13 mouse cellular contexts compared by ENCODE assay signal in the genomic region with DNA sequence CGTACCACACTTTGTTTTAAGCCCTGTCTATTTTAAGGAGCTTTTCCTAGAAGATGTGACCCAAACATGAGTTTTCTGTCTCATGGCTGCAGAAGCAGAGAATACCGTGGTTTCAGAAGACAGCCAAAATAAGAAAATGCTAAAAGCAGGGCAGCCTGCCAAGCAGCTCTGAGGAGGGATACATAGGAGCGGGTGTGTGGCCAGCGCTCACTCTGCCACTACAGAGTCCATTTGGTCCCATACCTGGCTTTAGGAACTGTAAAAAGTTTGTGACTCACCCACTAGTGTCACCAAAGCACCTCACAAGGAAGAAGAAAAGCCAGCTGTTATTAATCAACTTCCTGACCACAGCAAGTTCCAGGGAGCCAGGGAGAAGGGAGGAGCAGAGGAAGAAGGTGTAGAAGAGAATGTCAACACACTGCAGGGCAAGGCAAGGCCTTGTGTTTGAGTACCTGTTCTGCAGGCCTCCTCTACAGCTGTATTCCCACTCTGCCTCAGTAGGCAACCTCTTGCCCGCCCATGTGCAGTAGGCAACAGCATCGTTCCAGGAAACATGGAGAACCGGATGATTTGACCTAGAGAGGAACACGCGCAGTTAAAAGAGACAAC. TPM values are rescaled to one million over a fixed set of nuclear protein-coding genes. Genes with fewer than 3 reads are reported as not detected.
DNase-seq lines count a peak whose midpoint lies in the region; ATAC-seq and TF ChIP-seq lines count a peak whose summit lies in the region.
"Had no signal": no experiment of that assay in that cellular context is flagged by ENCODE, and none has a peak within 500 bp of the region (broad histone marks: within the 10 kb centered on the region; RNA-seq: fewer than 3 reads in every experiment).

No protein-coding gene starts in this region.

- no peak overlapping the region for H3K4me3 ChIP-seq in hindbrain, postnatal 0 days (ENCODE audit: low read length)
- H3K4me3 ChIP-seq: neural tube, embryonic 12.5 days had no signal

- no peaks in the 10 kb centered on the region for H3K9me3 ChIP-seq in hindbrain, postnatal 0 days (ENCODE audit: low read length)
- H3K9me3 ChIP-seq: neural tube, embryonic 12.5 days had no signal

- H3K27me3 ChIP-seq in hindbrain, postnatal 0 days (ENCODE audit: insufficient read depth, low read length) = no peaks in the 10 kb centered on the region
- H3K27me3 ChIP-seq: neural tube, embryonic 12.5 days had no signal

- no peaks in the 10 kb centered on the region; the same call in 1 of the 2 replicates for H3K4me1 ChIP-seq in hindbrain, postnatal 0 days (ENCODE audit: insufficient read depth, low read length)
- H3K4me1 ChIP-seq: neural tube, embryonic 12.5 days had no signal

- no peaks in the 10 kb centered on the region for H3K36me3 ChIP-seq in hindbrain, postnatal 0 days (ENCODE audit: insufficient read depth, low read length)

- ATAC-seq in hindbrain, postnatal 0 days = no peak
- ATAC-seq: liver, postnatal 0 days had no signal

- intact Hi-C loops in left cerebral cortex, postnatal 25 days (cut with DNase I) = no loop called here

- H3K4me2 ChIP-seq in hindbrain, postnatal 0 days (ENCODE audit: low read depth, low read length) = no peak overlapping the region
- H3K4me2 ChIP-seq: neural tube, embryonic 12.5 days had no signal

- no peak overlapping the region for H3K27ac ChIP-seq in hindbrain, postnatal 0 days
- H3K27ac ChIP-seq: neural tube, embryonic 12.5 days had no signal

- no peak for TF ChIP-seq CTCF in hindbrain, postnatal 0 days (IDR thresholded peaks at IDR 0.05; ENCODE audit: low read depth)

- DNase-seq in kidney, adult 18-20 months = peak; percentile 23
- no peak for DNase-seq in kidney, adult 11 months
- peak; percentile 34 for DNase-seq in urinary bladder, postnatal 14 days (ENCODE audit: low spot score)
- no peak for DNase-seq in urinary bladder, adult 2 months (ENCODE audit: low spot score)
- DNase-seq in left cerebral cortex, postnatal 25 days (ENCODE audit: low spot score in 2 of 2) = peak; percentile 34 to 81
- peak; percentile 5 for DNase-seq in urinary bladder, postnatal 25 days (ENCODE audit: low spot score)
- no peak for DNase-seq in hindbrain, postnatal 0 days (ENCODE audit: low spot score)
- no peak for DNase-seq in adrenal gland, adult 2 months
- DNase-seq: cerebellum, adult 9-11 months; layer of hippocampus, adult 9-11 months; liver, postnatal 0 days; thymus, adult 2 months had no signal

- H3K9ac ChIP-seq in hindbrain, postnatal 0 days (replicated peaks; ENCODE audit: low read length) = no peak overlapping the region
- H3K9ac ChIP-seq: liver, postnatal 0 days; neural tube, embryonic 12.5 days had no signal

- WGBS in hindbrain, postnatal 0 days = 77% methylated on average over 9 of the region's 9 CpGs

RNA-seq across cellular contexts. Expression of gene Sumf1, which starts 32.6 kb away (rescaled TPM):
- polyA plus RNA-seq in urinary bladder, adult 2 months (2012; rRNA removed) = 28.7 and 33.3 TPM in 2 replicates
- total RNA-seq in left cerebral cortex, postnatal 25 days (2021) = 10 to 100 TPM; 21.3 to 22.2 TPM
- total RNA-seq in hindbrain, postnatal 0 days (2014; rRNA removed) = 22.5 and 30.3 TPM in 2 replicates
- 14.4 and 15.8 TPM in 2 replicates for polyA plus RNA-seq in hindbrain, postnatal 0 days (2015; fragmentation: Nextera tagmentation; extraction: Ambion mirVana)
- total RNA-seq in adrenal gland, adult 2 months (2021) = 10 to 100 TPM; 37.8 to 44.8 TPM
- 70.3 and 87.0 TPM in 2 replicates for polyA plus RNA-seq in adrenal gland, adult 2 months (2012; rRNA removed)

Comparison
In these comparisons a context has a peak if more than half of its experiments do, and no peak if none do; other contexts are left out.
1. DNase-seq: peak in kidney, adult 18-20 months (single experiment), urinary bladder, postnatal 14 days (single experiment), left cerebral cortex, postnatal 25 days (2 of 2) and urinary bladder, postnatal 25 days (single experiment); none in kidney, adult 11 months (single experiment), urinary bladder, adult 2 months (single experiment), hindbrain, postnatal 0 days (single experiment) and adrenal gland, adult 2 months (single experiment).